Mouse (Mus musculus): ENCODE measurements around the gene Prkab1. TPM values are rescaled to one million over a fixed set of nuclear protein-coding genes. Genes with fewer than 3 reads are reported as not detected.

Gene Prkab1
- total RNA-seq, 2 experiments from 2014 or later, result 15.5 to 23.7 TPM

DNA sequence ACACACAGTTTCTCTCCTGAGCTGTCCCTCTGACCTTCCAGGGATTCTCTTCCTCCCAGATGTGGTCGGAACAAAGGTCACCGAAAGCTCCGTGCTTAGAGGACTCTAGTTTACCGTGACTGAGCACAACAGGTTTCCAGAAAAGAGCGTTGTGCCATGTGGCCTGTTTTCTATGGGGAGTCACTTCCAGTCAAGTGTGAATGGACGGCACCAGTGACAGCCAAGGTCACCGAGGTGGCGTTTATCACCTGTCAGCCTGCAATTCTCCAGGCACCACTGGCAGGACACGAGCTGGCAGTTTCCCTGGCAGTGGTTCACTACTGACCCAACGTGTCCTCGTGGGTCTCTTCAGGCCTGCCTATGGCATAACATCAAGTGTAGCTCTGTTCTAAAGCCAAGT is 4.9 kb downstream of the Prkab1 start:
- no peak for DNase-seq (ENCODE audit: extremely low spot score in 1 of 2, low spot score in 1 of 2)

- no peak for DNase-seq (ENCODE audit: extremely low spot score in 1 of 2, low spot score in 1 of 2)
Measured at GRCm38 (mm10) chr5:116018784-116019183, 5.5 kb downstream of the Prkab1 start.

DNA sequence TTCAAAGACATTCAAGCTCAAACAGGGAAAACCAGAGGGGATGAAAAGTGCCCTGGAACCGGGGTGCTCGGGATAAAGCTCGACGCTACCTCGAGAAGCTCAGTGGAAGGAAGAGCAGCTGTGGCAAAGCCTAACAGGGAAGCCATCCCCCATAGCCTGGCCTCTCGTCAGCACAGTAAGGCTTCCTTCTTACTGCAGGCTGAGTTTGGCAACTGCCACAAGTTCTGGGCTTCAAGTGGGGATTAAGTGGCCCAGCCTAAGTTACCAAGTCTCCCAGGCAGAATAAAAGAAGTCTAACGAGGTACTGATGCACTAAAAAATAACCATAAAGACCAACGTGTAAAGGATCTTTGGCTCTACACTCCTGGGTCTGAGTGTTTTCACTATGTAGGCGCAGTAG is 6.1 kb downstream of the Prkab1 start:
- DNase-seq (ENCODE audit: extremely low spot score in 1 of 2, low spot score in 1 of 2), result no peak

- DNase-seq (ENCODE audit: extremely low spot score in 1 of 2, low spot score in 1 of 2), result no peak
Measured at GRCm38 (mm10) chr5:116017391-116017790, 6.9 kb downstream of the Prkab1 start.

DNA sequence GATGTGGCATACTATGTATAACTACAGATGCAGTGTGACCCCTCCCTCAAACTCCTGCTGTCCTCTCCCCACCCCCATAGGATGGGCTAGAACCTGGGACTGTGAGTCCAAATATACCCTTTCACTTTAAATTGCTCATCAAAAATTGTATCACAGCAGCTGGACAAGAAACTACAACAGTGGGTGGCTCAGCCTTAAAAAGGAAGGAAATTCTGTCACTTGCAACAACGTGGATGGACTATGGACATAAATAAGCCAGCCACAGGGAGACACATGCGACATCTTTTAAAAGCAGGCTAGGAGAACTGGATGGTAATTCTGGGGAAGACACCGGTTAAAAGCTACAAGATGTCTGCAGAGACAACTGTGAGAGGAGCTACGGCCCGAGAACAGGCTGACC is 7.8 kb downstream of the Prkab1 start:
- DNase-seq (ENCODE audit: extremely low spot score in 1 of 2, low spot score in 1 of 2), result no peak

- DNase-seq (ENCODE audit: extremely low spot score in 1 of 2, low spot score in 1 of 2), result no peak
Measured at GRCm38 (mm10) chr5:116014237-116014636, 10.1 kb downstream of the Prkab1 start.

DNA sequence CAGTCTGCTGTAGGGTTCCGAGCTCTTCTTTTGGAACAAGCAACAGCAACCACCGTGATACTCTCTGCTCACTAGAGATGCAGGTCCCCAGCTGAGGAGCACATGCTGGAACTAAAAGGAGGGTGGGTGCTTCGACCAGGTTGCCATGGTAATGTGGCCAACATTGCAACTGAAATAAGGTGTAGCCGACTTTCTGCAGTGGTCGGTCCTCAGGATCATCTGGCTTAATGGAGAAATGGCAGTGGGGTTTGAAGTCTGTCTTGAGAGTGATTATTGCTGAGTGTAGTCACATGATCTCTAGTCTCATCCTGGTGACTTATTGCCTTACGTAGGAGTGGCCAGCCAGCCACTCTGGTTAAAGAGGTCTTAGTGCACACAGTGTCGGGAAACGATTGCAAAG is 10.5 kb downstream of the Prkab1 start:
- no peak for DNase-seq (ENCODE audit: extremely low spot score in 1 of 2, low spot score in 1 of 2)

DNA sequence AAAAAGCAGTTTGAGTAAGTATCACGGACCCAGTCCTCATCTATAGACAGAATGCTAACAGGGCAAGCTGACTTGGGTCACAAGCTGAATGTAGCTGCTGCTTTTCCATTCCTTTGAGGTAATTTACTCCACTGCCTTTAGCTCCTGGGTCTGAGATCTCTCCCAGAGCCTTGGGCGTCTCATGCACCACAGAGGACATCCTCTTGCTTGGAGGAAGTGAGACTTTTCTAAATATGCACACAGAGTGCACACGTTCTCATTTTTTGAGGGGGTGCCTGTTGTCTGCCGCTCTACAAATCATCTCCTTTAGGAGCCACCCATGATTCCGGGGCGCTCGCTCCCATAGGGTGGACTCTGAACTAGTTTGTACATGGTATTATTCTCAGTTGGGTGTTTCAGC is 11.8 kb downstream of the Prkab1 start:
- no peak for DNase-seq (ENCODE audit: extremely low spot score in 1 of 2, low spot score in 1 of 2)

DNA sequence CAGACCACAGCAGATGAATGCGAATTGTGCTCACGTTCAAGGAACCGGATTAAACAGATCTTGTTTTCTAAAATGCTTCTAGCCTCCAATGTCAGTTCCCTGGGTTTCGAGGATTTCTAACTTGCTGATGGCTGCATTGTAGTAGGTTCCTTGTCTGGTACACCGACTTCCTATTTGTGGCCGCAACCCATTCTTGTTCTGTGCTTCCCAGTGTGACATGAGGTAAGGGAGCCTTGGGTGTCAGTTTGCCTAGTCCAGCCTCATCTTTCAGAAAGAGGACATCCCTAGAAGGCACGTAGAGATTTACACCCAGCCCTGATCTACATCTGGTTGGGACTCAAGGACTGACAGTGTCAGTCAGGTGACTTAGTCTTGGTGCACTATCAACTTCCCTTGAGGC is 12.6 kb downstream of the Prkab1 start:
- DNase-seq (ENCODE audit: extremely low spot score in 1 of 2, low spot score in 1 of 2), result no peak

GRCm38 (mm10) chr5:116009884-116010627 is 14.3 kb downstream of the Prkab1 start:
- DNase-seq (ENCODE audit: extremely low spot score in 1 of 2, low spot score in 1 of 2), result no peak

GRCm38 (mm10) chr5:116009091-116009851 is 15.0 kb downstream of the Prkab1 start:
- DNase-seq (ENCODE audit: extremely low spot score in 1 of 2, low spot score in 1 of 2), result no peak

- no peak for DNase-seq (ENCODE audit: extremely low spot score in 1 of 2, low spot score in 1 of 2)
Measured at GRCm38 (mm10) chr5:116007723-116008122, 16.6 kb downstream of the Prkab1 start.

DNA sequence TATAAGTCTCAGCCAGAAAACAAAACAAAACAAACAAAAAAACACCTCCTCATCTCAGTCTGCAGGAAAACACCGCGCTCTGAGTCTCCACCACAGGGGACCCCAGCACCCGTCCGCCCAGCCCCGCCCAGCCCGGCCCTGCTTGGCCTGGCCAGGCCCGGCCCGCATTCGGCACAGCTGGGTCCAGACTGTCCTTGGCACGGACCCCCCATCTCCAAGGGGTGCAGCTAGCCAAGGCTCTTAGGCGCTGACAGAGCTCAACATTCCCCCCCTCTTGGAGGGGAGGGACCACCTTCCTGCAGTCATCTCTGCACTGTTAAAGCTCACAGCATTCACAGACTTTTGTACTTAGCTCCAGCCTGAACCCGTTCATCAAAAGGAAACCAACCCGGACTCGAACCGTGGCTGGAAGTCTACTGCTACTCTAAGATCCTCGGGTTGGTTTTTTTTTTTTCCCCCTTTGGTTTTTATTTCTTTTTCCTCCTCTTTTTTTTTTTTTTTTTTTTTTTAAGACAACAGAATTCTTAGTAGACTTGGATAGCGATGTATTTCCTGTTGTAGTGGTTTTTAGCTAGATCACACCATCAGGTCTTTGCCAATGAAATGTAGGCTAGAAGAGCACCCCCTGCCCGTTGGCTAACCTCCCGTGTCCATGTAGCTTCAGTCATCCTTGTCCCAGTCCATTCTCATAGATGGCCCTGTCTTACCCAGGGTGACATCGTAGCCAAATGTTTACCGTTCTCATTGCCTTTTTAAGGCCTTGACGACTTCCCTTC is 17.8 kb downstream of the Prkab1 start:
- DNase-seq (ENCODE audit: extremely low spot score in 1 of 2, low spot score in 1 of 2), result no peak

DNA sequence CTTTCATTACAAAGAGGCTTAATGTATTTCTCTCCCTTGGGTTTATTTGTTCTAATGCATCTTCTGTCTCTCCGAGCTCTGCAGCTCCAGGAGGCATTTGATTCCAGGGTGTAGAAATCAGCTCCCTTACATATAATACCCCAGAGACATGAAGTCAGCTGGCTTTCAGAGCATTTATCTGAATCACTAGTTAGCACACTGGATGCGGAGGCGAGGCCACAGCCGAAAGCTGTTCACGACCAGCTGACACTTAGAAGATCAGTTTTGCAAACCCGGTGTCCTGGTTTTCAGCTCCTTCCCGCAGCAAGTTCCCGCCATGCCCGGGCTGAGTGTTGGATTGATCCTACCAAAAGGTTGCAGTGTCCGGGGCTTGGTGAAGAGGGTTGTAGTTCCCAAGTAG is 20.0 kb downstream of the Prkab1 start:
- DNase-seq (ENCODE audit: extremely low spot score in 1 of 2, low spot score in 1 of 2), result peak in 1 of 2 experiments; percentile 11

DNA sequence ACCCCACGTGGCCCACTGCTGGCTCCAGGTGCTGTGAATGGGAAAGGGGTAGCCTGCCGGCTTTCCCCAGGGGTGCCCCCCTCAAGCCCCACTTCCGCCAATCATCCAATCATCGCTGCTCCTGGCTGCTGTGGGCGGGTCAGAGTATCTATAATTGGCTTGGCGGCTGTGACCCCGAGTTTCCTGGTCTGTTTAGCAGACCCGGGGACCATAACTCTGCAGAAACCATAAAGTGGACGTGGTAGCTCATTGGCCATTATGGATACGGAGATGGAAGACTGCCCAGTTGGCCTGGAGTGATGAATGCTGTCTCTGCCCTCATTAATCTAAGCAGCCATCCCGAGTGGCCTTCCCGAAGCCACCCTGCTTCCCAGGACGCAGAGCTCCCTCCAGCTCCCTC is 20.5 kb downstream of the Prkab1 start:
- no peak for DNase-seq (ENCODE audit: extremely low spot score in 1 of 2, low spot score in 1 of 2)

- DNase-seq (ENCODE audit: extremely low spot score in 1 of 2, low spot score in 1 of 2), result no peak
Measured at GRCm38 (mm10) chr5:116003154-116003553, 21.2 kb downstream of the Prkab1 start.

GRCm38 (mm10) chr5:115997376-115997775 is 26.9 kb downstream of the Prkab1 start:
- no peak for DNase-seq (ENCODE audit: extremely low spot score in 1 of 2, low spot score in 1 of 2)

DNA sequence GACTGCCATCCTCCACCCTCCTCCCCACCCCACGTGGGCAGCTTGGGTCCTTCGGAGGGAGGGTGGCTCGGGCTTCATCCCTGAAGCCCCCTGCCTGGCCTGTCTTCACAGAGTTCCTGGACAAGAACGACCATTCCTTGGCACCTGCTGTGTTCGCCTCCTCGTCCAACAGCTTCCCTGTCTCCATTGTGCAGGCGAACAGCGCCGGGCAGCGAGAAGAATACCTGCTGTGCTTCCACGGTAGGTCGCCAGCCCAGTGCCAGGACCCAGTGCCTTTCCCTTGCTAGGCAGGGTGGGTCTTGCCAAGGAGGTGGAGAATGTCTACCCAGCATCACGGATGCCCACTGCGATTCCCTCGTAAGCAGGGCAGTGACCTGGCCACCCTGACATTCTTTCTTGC is 30.2 kb downstream of the Prkab1 start:
- no peak for DNase-seq (ENCODE audit: extremely low spot score in 1 of 2, low spot score in 1 of 2)

DNA sequence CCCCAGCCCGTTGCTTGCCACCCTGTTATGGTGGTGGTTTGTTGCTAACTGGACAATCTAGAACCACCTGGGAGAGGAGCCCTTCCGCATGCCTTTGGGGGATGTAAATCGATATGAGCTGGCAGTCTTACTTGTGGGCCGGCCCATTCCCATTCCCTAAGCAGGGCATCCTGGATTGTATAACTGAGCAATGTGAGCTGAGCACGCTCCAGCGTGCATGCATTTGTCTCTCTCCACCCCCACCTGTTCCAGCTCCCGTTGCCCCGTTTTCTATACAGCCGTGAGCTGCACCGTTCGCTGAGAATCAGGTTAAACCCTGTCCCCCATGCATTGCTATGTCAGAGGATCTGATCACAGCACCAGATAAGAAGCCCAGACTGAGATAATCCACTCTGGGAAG is 32.6 kb downstream of the Prkab1 start:
- no peak for DNase-seq (ENCODE audit: extremely low spot score in 1 of 2, low spot score in 1 of 2)

DNA sequence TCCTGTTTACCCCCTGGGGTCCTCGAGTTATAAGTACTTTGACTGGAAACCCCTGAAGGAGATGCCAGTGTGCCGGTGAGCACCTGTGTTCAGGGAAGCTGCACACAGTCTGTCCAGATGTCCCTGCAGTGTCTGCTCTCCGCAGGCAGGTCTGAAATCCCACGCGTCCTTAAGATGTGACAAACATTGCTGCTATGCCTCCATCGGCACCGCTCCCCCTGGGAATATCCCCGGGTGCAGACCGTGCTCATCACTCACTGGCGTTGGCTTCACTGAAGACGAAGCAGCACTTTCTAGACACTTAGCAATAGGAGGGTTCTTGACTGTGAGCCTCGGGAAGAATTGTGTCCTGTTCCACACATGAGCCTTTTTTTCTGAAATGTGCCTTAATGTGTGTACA is 37.0 kb downstream of the Prkab1 start:
- DNase-seq (ENCODE audit: extremely low spot score in 1 of 2, low spot score in 1 of 2), result no peak

DNA sequence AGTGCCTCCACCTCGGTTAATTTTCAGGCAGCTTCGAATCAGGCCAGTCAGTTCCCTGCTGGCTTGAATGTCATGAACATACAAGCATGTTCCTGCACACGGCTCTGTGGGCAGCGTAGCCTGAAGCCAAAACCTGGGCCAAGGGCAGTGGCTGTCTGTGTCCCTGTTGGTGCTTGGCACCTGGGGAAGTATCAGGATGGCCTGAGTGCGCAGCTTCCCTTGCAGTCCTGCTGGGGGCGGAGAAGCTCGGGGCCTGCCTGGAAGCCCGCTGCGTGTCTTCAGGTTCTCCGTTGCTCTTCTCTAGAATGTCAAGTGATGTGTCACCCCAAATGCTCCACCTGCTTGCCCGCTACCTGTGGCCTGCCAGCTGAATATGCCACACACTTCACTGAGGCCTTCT is 39.2 kb downstream of the Prkab1 start:
- DNase-seq (ENCODE audit: extremely low spot score in 1 of 2, low spot score in 1 of 2), result no peak
